ENCODE assay signal across 39 mouse cellular contexts in the genomic region with DNA sequence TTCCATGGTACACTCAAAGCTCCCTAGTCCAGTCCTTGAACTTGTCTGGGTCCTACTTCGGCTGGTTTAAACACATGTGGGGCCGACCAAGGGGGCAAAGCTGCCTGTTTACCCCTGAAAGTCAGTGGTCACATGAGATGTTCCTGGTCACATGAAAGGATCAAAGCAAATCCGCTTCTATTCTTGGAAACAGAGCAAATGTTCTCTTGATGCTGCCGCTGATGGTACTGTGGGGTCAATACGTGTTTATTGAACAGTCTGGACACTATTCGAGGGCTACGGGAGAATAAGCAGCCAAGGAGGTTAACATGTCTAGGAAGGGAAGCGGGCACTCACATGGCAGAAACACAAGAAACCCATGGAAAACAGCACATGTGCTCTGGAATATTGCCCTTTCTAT. TPM values are rescaled to one million over a fixed set of nuclear protein-coding genes. Genes with fewer than 3 reads are reported as not detected.
"Had no signal": no experiment of that assay in that cellular context is flagged by ENCODE, and none has a peak within 500 bp of the region (broad histone marks: within the 10 kb centered on the region; RNA-seq: fewer than 3 reads in every experiment).

No protein-coding gene starts in this region.

- H3K27ac ChIP-seq: heart, embryonic 13.5 days; heart, embryonic 15.5 days; hindbrain, embryonic 13.5 days; hindbrain, embryonic 15.5 days; hindbrain, postnatal 0 days; kidney, embryonic 15.5 days; kidney, postnatal 0 days; limb, embryonic 13.5 days; limb, embryonic 15.5 days; liver, embryonic 13.5 days had no signal

- H3K4me3 ChIP-seq: heart, embryonic 13.5 days; heart, embryonic 15.5 days; hindbrain, embryonic 13.5 days; hindbrain, embryonic 15.5 days; kidney, embryonic 15.5 days; limb, embryonic 13.5 days; limb, embryonic 15.5 days; liver, embryonic 13.5 days had no signal

- H3K9ac ChIP-seq: heart, embryonic 13.5 days; heart, embryonic 15.5 days; hindbrain, embryonic 13.5 days; hindbrain, embryonic 15.5 days; kidney, embryonic 15.5 days; limb, embryonic 13.5 days; limb, embryonic 15.5 days; liver, embryonic 13.5 days had no signal

- H3K9me3 ChIP-seq: heart, embryonic 13.5 days; heart, embryonic 15.5 days; hindbrain, embryonic 13.5 days; hindbrain, embryonic 15.5 days; kidney, embryonic 15.5 days; limb, embryonic 13.5 days; limb, embryonic 15.5 days; liver, embryonic 13.5 days had no signal

- H3K36me3 ChIP-seq: heart, embryonic 13.5 days; heart, embryonic 15.5 days; hindbrain, embryonic 13.5 days; hindbrain, embryonic 15.5 days; kidney, embryonic 15.5 days; limb, embryonic 13.5 days; limb, embryonic 15.5 days had no signal

- DNase-seq: gastrocnemius, postnatal 14 days; gastrocnemius, postnatal 36 days; heart, adult 18-20 months; heart, postnatal 14 days; heart, postnatal 36 days; kidney, adult 11 months; kidney, adult 2 months; kidney, adult 9 months; kidney, postnatal 14 days; kidney, postnatal 36 days; layer of hippocampus, adult 9-11 months; layer of hippocampus, postnatal 36 days; left cerebral cortex, postnatal 4 days; liver, embryonic 13.5 days had no signal

- H3K4me2 ChIP-seq: heart, embryonic 11.5 days; heart, embryonic 13.5 days; heart, embryonic 15.5 days; hindbrain, embryonic 13.5 days; hindbrain, embryonic 15.5 days; kidney, embryonic 15.5 days; limb, embryonic 13.5 days; limb, embryonic 15.5 days; liver, embryonic 13.5 days had no signal

- ATAC-seq: hindbrain, postnatal 0 days; intestine, embryonic 16.5 days had no signal

- H3K27me3 ChIP-seq: heart, embryonic 15.5 days; hindbrain, embryonic 15.5 days; limb, embryonic 15.5 days; liver, embryonic 13.5 days had no signal

RNA-seq across cellular contexts. Expression of gene Teddm1a, which starts 5.7 kb away (rescaled TPM):
- total RNA-seq: gastrocnemius, adult 18-20 months; gastrocnemius, postnatal 14 days; gastrocnemius, postnatal 36 days; heart, adult 18-20 months; heart, postnatal 14 days; heart, postnatal 36 days; hematopoietic stem cell, adult 5-6 weeks; hindbrain, postnatal 0 days; layer of hippocampus, adult 18-20 months; layer of hippocampus, adult 8-10 months; layer of hippocampus, postnatal 14 days; layer of hippocampus, postnatal 36 days; left cerebral cortex, adult 18-20 months; left cerebral cortex, adult 8-10 months; left cerebral cortex, postnatal 10 days; left cerebral cortex, postnatal 25 days; left cerebral cortex, postnatal 4 days had no signal
- polyA plus RNA-seq: heart, embryonic 11.5 days; heart, embryonic 13.5 days; heart, embryonic 15.5 days; heart, postnatal 0 days; hindbrain, embryonic 11.5 days; hindbrain, embryonic 13.5 days; hindbrain, embryonic 15.5 days; hindbrain, postnatal 0 days; intestine, embryonic 14.5 days; intestine, embryonic 16.5 days; kidney, adult 2 months; kidney, embryonic 15.5 days; kidney, postnatal 0 days; limb, embryonic 11.5 days; limb, embryonic 15.5 days; liver, embryonic 13.5 days had no signal

RNA-seq across cellular contexts. Expression of gene Teddm1b, which starts 23.1 kb away (rescaled TPM):
- total RNA-seq: gastrocnemius, adult 18-20 months; gastrocnemius, postnatal 14 days; gastrocnemius, postnatal 36 days; heart, adult 18-20 months; heart, postnatal 14 days; heart, postnatal 36 days; hematopoietic stem cell, adult 5-6 weeks; hindbrain, postnatal 0 days; layer of hippocampus, adult 18-20 months; layer of hippocampus, adult 8-10 months; layer of hippocampus, postnatal 14 days; left cerebral cortex, adult 18-20 months; left cerebral cortex, adult 8-10 months; left cerebral cortex, postnatal 10 days; left cerebral cortex, postnatal 25 days; left cerebral cortex, postnatal 4 days had no signal
- polyA plus RNA-seq: kidney, adult 2 months; large intestine, adult 2 months had no signal

RNA-seq across cellular contexts. Expression of gene Rgsl1, which starts 53.3 kb away (rescaled TPM):
- total RNA-seq: gastrocnemius, postnatal 14 days; heart, adult 18-20 months; heart, postnatal 14 days; heart, postnatal 36 days; hematopoietic stem cell, adult 5-6 weeks had no signal
- polyA plus RNA-seq: heart, embryonic 11.5 days; heart, embryonic 13.5 days; heart, embryonic 15.5 days; heart, postnatal 0 days; hindbrain, embryonic 11.5 days; intestine, embryonic 16.5 days; kidney, adult 2 months; kidney, embryonic 15.5 days; kidney, postnatal 0 days; liver, embryonic 13.5 days had no signal
